Mouse (Mus musculus): ENCODE measurements around the gene Gsn.

DNA sequence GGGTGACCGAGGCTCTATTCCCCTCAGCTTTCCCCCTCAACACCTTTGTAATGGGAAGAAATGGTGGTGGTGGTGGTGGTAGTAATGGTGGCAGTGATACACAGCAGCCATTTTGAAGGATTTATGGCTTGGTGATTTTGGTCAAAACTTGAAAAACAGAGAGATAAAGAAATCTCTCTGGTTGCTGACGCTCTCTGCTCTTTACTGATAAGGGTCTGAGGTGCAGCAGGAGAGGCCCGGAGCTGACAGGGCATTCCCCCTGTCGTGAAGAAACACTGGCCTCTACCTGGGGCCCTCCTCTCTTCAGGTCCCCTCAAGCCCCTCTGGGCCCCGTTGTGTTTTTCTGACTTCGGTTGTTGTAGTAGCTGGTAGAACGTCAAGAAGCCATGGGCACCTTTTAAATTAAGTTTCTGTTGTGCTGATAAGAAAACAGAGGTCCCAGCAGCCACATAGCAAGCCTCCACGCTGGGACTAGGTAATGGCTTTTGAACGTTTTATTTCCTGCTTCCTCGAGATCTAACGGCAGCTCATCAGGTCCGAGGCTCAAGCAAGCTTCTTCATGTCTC lies 42.8 kb upstream of the Gsn start:
- no peak for TF ChIP-seq CTCF (IDR thresholded peaks at IDR 0.05; ENCODE audit: borderline replicate concordance, insufficient read depth, low read length)
- no peak for TF ChIP-seq POLR2A (IDR thresholded peaks at IDR 0.05; ENCODE audit: low read depth, low read length)

Data from embryonic fibroblast, embryonic 13.5 days (primary cell).